Mouse (Mus musculus): ENCODE results near the gene Prim2. TPM values are rescaled to one million over a fixed set of nuclear protein-coding genes. Genes with fewer than 3 reads are reported as not detected.
"Not testable (repeated sequence)": the region's sequence is repeated elsewhere in the genome, so short reads cannot be mapped to it uniquely, and the experiment has no call there.

Prim2 gene
- polyA plus RNA-seq, 1 experiment from 2014 or later: 46.8 TPM

DNA sequence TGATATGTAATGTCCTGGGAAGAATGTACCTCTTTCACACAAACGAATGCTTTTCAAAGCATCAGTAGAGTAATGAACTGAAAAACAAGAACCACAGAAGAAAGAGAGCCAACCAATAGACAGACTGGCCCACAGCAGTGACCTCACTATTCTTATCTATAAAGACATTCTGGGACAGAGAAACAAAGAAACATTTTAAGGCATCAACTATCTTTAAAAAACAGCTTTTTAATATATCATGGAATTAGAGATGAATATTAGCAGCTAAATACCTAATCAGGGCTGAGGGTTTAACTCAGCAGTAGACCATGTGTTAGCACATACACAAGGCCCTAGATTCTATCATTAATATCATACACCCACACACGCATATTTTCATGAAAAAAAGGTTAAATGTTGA lies 42.5 kb downstream of the Prim2 start:
- ATAC-seq (ENCODE audit: insufficient read depth) (no peak), DNase-seq (no peak)
- H3K9me3 ChIP-seq (ENCODE audit: low read depth, low read length): no peaks in the 10 kb centered on the region
- no peaks in the 10 kb centered on the region for H3K4me1 ChIP-seq (ENCODE audit: insufficient read depth)
- no peak overlapping the region for H3K4me3 ChIP-seq (ENCODE audit: low read depth, low read length)
- H3K9ac ChIP-seq: no peak overlapping the region
- WGBS: 86% methylated on average over 2 of the region's 2 CpGs
- no peak overlapping the region for H3K27ac ChIP-seq (ENCODE audit: low read depth)
- H3K36me3 ChIP-seq (ENCODE audit: insufficient read depth): peaks cover 28% of the 10 kb centered on the region
- TF ChIP-seq CTCF (IDR thresholded peaks at IDR 0.05; ENCODE audit: low read depth): no peak
- H3K4me2 ChIP-seq: no peak overlapping the region
- no peaks in the 10 kb centered on the region for H3K27me3 ChIP-seq (ENCODE audit: insufficient read depth, low read length)

DNA sequence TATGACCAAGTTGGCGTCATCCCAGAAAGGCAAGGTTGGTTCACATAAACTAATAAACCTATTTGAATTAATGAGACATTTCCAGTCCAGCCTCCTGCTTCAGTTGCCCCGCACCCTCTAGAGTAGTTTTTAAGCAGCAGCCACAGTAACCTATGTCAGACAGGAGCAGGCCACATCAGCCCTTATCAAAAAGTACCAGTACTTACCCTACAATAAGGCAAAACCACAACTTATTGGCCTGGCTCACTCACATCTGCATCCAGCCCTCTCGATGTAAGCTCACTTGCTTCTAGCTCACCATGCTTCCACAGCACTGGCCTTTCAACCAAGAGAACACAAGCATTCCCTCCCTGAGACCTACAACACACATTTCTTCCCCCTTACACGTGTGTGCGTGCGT lies 44.7 kb downstream of the Prim2 start:
- ATAC-seq (ENCODE audit: insufficient read depth): no peak
- TF ChIP-seq CTCF (IDR thresholded peaks at IDR 0.05; ENCODE audit: low read depth): no peak

DNA sequence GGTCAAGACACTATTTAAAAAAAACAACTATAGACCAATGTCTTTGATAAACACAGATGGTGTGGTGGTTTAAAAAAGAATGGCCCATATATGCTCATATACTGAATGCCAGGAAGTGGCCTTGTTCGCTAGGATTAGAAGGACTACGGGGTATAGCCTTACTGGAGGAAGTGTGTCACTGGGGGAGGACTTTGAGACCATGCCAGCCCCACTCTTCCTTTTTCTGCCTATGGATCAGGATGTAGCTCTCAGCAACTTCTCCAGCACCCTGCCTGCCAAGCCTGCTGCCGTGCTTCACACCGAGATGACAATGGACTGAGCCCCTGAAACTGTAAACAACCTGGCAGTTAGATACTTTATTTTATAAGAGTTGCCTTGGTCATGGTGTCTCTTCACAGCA lies 45.2 kb downstream of the Prim2 start:
- Histone ChIP-seq H3K27me3 (ENCODE audit: insufficient read depth, low read length) (no peaks in the 10 kb centered on the region), H3K9me3 (ENCODE audit: low read depth, low read length) (no peaks in the 10 kb centered on the region)

More for the DNA sequence above, 44.7 kb downstream of the Prim2 start:
- H3K4me3 ChIP-seq (ENCODE audit: low read depth, low read length): no peak overlapping the region
- H3K27ac ChIP-seq (ENCODE audit: low read depth): no peak overlapping the region
- WGBS: 86% methylated on average over 6 of the region's 6 CpGs
- H3K27me3 ChIP-seq (ENCODE audit: insufficient read depth, low read length): no peaks in the 10 kb centered on the region
- H3K4me1 ChIP-seq (ENCODE audit: insufficient read depth): no peaks in the 10 kb centered on the region
- no peak overlapping the region for H3K9ac ChIP-seq
- H3K4me2 ChIP-seq: no peak overlapping the region
- no peaks in the 10 kb centered on the region for H3K9me3 ChIP-seq (ENCODE audit: low read depth, low read length)
- H3K36me3 ChIP-seq (ENCODE audit: insufficient read depth): peaks cover 24% of the 10 kb centered on the region
- DNase-seq: no peak

DNA sequence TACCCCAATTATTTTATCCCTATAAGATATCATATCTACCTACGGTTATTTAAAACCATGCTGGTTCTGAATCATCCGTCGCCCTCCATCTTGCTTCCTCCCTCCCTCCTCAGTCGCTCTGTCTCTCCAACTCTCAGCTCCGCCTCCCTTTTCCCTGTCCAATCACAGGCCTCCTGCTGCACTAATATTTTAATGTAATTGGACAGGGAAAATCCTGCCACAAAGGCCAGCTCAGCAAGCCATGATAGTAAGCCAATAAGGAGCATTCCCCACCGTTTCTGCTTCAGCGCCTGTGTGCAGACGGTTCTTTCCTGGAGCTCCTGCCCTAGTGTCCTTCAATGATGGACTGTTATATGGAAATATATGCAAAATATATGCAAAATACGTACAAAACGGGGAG lies 47.8 kb downstream of the Prim2 start:
- Histone ChIP-seq H3K4me1 (ENCODE audit: insufficient read depth) (no peaks in the 10 kb centered on the region), H3K4me3 (ENCODE audit: low read depth, low read length) (no peak overlapping the region), H3K27me3 (ENCODE audit: insufficient read depth, low read length) (no peaks in the 10 kb centered on the region), H3K36me3 (ENCODE audit: insufficient read depth) (0 out of 2 replicates have a peak, but pooled peaks cover 7% of the 10 kb centered on the region), H3K27ac (ENCODE audit: low read depth) (no peak overlapping the region), H3K4me2 (no peak overlapping the region), H3K9ac (no peak overlapping the region), H3K9me3 (ENCODE audit: low read depth, low read length) (no peaks in the 10 kb centered on the region)
- ATAC-seq (ENCODE audit: insufficient read depth) (no peak), DNase-seq (no peak)
- no peak for TF ChIP-seq CTCF (IDR thresholded peaks at IDR 0.05; ENCODE audit: low read depth)
- 87% methylated on average over 10 of the region's 10 CpGs for WGBS

More for the DNA sequence above, 45.2 kb downstream of the Prim2 start:
- Histone ChIP-seq H3K4me3 (ENCODE audit: low read depth, low read length) (no peak overlapping the region), H3K36me3 (ENCODE audit: insufficient read depth) (peaks cover 20% of the 10 kb centered on the region), H3K4me1 (ENCODE audit: insufficient read depth) (no peaks in the 10 kb centered on the region), H3K27ac (ENCODE audit: low read depth) (no peak overlapping the region), H3K4me2 (no peak overlapping the region), H3K9ac (no peak overlapping the region)
- DNase-seq (no peak), ATAC-seq (ENCODE audit: insufficient read depth) (no peak)
- WGBS: 75% methylated on average over 4 of the region's 4 CpGs
- TF ChIP-seq CTCF (IDR thresholded peaks at IDR 0.05; ENCODE audit: low read depth): no peak

DNA sequence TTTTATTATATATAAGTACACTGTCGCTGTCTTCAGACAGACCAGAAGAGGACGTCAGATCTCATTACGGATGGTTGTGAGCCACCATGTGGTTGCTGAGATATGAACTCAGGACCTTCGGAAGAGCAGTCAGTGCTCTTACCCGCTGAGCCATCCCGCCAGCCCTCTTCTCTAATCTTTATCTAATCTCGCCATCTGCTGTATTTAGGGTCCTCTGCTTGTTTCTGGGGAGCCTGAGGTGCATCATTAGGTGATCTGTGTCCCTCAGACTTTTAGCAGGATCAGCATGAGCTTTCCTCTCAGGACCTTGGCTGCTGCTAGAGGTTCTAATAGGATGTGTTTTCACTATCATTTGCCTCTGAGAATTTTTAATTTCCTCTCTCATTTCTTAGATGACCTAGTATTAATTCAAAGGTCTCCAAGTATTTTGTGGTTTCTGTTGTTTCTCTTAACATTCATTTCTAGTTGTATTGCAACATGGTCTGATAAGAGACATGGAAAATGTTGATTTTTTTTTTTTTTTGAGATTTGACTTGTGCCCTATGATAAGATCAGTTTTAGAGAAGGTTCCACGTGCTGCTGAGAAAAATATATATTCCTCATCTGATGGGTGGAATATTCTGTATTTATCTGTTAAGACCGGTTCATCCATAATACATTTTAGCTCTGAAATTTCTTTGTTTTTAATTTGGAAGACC lies 49.4 kb downstream of the Prim2 start:
- WGBS: 84% methylated on average over 9 of the region's 9 CpGs
- no peaks in the 10 kb centered on the region for H3K27me3 ChIP-seq (ENCODE audit: insufficient read depth, low read length)
- H3K4me2 ChIP-seq: no peak overlapping the region
- H3K4me3 ChIP-seq (ENCODE audit: low read depth, low read length): no peak overlapping the region
- 0 out of 2 replicates have a peak, but pooled peaks cover 7% of the 10 kb centered on the region for H3K36me3 ChIP-seq (ENCODE audit: insufficient read depth)
- no peak for DNase-seq
- H3K4me1 ChIP-seq (ENCODE audit: insufficient read depth): no peaks in the 10 kb centered on the region
- no peak for TF ChIP-seq CTCF (IDR thresholded peaks at IDR 0.05; ENCODE audit: low read depth)
- H3K9ac ChIP-seq: no peak overlapping the region
- no peaks in the 10 kb centered on the region for H3K9me3 ChIP-seq (ENCODE audit: low read depth, low read length)
- H3K27ac ChIP-seq (ENCODE audit: low read depth): no peak overlapping the region
- no peak for ATAC-seq (ENCODE audit: insufficient read depth)

GRCm38 (mm10) chr1:33616642-33617041 lies 53.0 kb downstream of the Prim2 start:
- not testable (repeated sequence) for ATAC-seq (ENCODE audit: insufficient read depth)

GRCm38 (mm10) chr1:33612100-33612499 lies 57.5 kb downstream of the Prim2 start:
- Histone ChIP-seq H3K9ac (no peak overlapping the region), H3K27ac (ENCODE audit: low read depth) (no peak overlapping the region), H3K4me3 (ENCODE audit: low read depth, low read length) (no peak overlapping the region), H3K9me3 (ENCODE audit: low read depth, low read length) (no peaks in the 10 kb centered on the region), H3K4me2 (no peak overlapping the region), H3K27me3 (ENCODE audit: insufficient read depth, low read length) (no peaks in the 10 kb centered on the region), H3K4me1 (ENCODE audit: insufficient read depth) (no peaks in the 10 kb centered on the region; the same call in 1 of the 2 replicates), H3K36me3 (ENCODE audit: insufficient read depth) (no peaks in the 10 kb centered on the region)
- no peak for DNase-seq
- WGBS: 54% methylated on average over 1 of the region's 1 CpGs
- no peak for ATAC-seq (ENCODE audit: insufficient read depth)
- TF ChIP-seq CTCF (IDR thresholded peaks at IDR 0.05; ENCODE audit: low read depth): no peak

More at GRCm38 (mm10) chr1:33616642-33617041, 53.0 kb downstream of the Prim2 start:
- not testable (repeated sequence) for H3K27me3 ChIP-seq (ENCODE audit: insufficient read depth, low read length); H3K4me2 ChIP-seq; H3K4me1 ChIP-seq (ENCODE audit: insufficient read depth); H3K9ac ChIP-seq; H3K4me3 ChIP-seq (ENCODE audit: low read depth, low read length); H3K36me3 ChIP-seq (ENCODE audit: insufficient read depth); H3K27ac ChIP-seq (ENCODE audit: low read depth); DNase-seq; H3K9me3 ChIP-seq (ENCODE audit: low read depth, low read length)
- WGBS: 96% methylated on average over 5 of the region's 6 CpGs

All from lung, embryonic 14.5 days (tissue).